18 mouse cellular contexts compared by ENCODE assay signal in the genomic region with DNA sequence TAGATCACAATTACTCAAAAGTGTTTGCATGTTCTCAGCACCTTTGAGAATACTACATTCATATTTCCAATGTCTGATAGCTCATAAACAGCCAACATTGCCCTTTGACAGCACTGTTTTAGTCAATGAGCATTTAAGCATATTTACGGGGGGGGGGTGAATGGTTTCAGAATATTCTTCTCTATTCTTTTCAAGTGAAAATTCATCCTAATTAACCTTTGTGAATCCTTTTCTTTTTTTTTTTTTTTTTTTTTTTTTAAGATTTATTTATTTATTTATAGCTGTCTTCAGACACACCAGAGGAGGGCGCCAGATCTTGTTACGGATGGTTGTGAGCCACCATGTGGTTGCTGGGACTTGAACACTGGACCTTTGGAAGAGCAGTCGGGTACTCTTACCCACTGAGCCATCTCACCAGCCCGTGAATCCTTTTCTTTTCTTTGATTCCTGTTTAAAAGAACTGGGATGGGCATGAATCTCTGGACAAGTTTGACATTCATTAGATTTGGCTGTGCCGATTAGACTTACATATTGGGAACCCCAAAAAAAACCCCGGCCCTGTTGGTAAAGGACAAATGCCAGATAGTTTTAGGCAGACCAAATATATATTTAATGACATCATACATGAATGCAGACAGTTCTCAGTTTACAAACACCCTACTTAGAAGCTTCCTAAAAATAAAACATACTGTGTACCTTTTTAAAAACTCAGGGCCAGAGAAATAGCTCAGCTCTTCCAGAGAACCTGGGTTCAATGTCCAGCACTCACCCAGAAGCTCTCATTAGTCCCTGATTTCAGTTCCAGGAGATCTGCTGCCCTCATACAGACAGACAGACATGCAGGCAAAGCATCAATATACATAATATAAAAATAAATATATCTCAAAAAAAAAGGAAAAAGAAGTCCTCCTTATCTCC.
"Had no signal": no experiment of that assay in that cellular context is flagged by ENCODE, and none has a peak within 500 bp of the region (broad histone marks: within the 10 kb centered on the region; RNA-seq: fewer than 3 reads in every experiment).

No protein-coding gene starts in this region.

- H3K27ac ChIP-seq: kidney, embryonic 15.5 days; left cerebral cortex, adult 2 months; liver, embryonic 14.5 days; midbrain, embryonic 10.5 days; midbrain, embryonic 13.5 days; neural tube, embryonic 13.5 days; stomach, embryonic 15.5 days had no signal

- H3K36me3 ChIP-seq: kidney, embryonic 15.5 days; midbrain, embryonic 10.5 days; midbrain, embryonic 13.5 days; neural tube, embryonic 13.5 days; stomach, embryonic 15.5 days had no signal

- H3K27me3 ChIP-seq: kidney, embryonic 15.5 days; megakaryocyte, embryonic 14.5 days; midbrain, embryonic 13.5 days; neural tube, embryonic 13.5 days; stomach, embryonic 15.5 days had no signal

- H3K4me3 ChIP-seq: kidney, embryonic 15.5 days; left cerebral cortex, adult 2 months; midbrain, embryonic 10.5 days; midbrain, embryonic 13.5 days; myocyte; neural tube, embryonic 13.5 days; stomach, embryonic 15.5 days had no signal

- DNase-seq: kidney, adult 2 months; kidney, postnatal 10 days; kidney, postnatal 36 days; layer of hippocampus, postnatal 36 days; lung, embryonic 14.5 days; retina, postnatal 1 day had no signal

- ATAC-seq: intestine, postnatal 0 days; lung, postnatal 0 days; midbrain, embryonic 13.5 days; midbrain, embryonic 16.5 days had no signal

- H3K9me3 ChIP-seq: kidney, embryonic 15.5 days; megakaryocyte, embryonic 14.5 days; midbrain, embryonic 10.5 days; midbrain, embryonic 13.5 days; neural tube, embryonic 13.5 days; stomach, embryonic 15.5 days had no signal

- H3K4me2 ChIP-seq: kidney, embryonic 15.5 days; lung, embryonic 14.5 days; midbrain, embryonic 13.5 days; neural tube, embryonic 13.5 days; stomach, embryonic 15.5 days had no signal

- H3K4me1 ChIP-seq: stomach, embryonic 15.5 days had no signal

- H3K9ac ChIP-seq: kidney, embryonic 15.5 days; liver, embryonic 14.5 days; lung, embryonic 14.5 days; midbrain, embryonic 13.5 days; neural tube, embryonic 13.5 days; stomach, embryonic 15.5 days had no signal
